Mouse (Mus musculus) embryonic facial prominence, embryonic 11.5 days (tissue): Measurements from ENCODE around the gene T2. TPM values are rescaled to one million over a fixed set of nuclear protein-coding genes. Genes with fewer than 3 reads are reported as not detected.

ENCODE experiments used
- ATAC-seq: fragments of 200-750 bp; cut with Nextera tagmentation; replicated peaks from 2 replicates; pipeline ENCODE4 v1.8.0; 2017; ENCODE audit warnings: low read depth; ENCODE audit not compliant: insufficient number of reproducible peaks, low FRiP score, low TSS enrichment
- DNase-seq: peaks from one replicate; pipeline ENCODE4 v3.0.0-alpha.2; 2015; ENCODE audit warnings: low spot score
- H3K27ac ChIP-seq: fragments of 300-500 bp; sonication (generic); replicated peaks from 2 replicates; pipeline ENCODE4 v1.5.1; 2014; ENCODE audit warnings: mild to moderate bottlenecking, low read depth, low read length, control low read depth
- H3K27me3 ChIP-seq: fragments of 300-500 bp; sonication (generic); 2 replicates; pipeline ENCODE4 v1.6.1; 2014; ENCODE audit warnings: mild to moderate bottlenecking, low read length, moderate library complexity, mixed read lengths; ENCODE audit not compliant: control insufficient read depth, insufficient read depth
- H3K36me3 ChIP-seq: fragments of 300-500 bp; sonication (generic); replicated peaks from 2 replicates; pipeline ENCODE4 v1.6.1; 2014; ENCODE audit warnings: low read depth, mild to moderate bottlenecking, low read length, moderate library complexity, mixed read lengths; ENCODE audit not compliant: control insufficient read depth, insufficient read depth
- H3K4me1 ChIP-seq: fragments of 300-500 bp; sonication (generic); 2 replicates; pipeline ENCODE4 v1.6.1; 2014; ENCODE audit warnings: low read length, mixed read lengths; ENCODE audit not compliant: control insufficient read depth, insufficient read depth
- H3K4me2 ChIP-seq: fragments of 300-500 bp; sonication (generic); 2 replicates; pipeline ENCODE4 v1.6.1; 2014; ENCODE audit warnings: low read depth, mild to moderate bottlenecking, control low read depth, low read length, moderate library complexity
- H3K4me3 ChIP-seq: fragments of 300-500 bp; sonication (generic); 2 replicates; pipeline ENCODE4 v1.5.1; 2014; ENCODE audit warnings: low read depth, low read length, control low read depth
- H3K9ac ChIP-seq: fragments of 300-500 bp; sonication (generic); replicated peaks from 2 replicates; pipeline ENCODE4 v1.6.1; 2014; ENCODE audit warnings: mild to moderate bottlenecking, control low read depth, low read length
- H3K9me3 ChIP-seq: fragments of 300-500 bp; sonication (generic); replicated peaks from 2 replicates; pipeline ENCODE4 v1.6.1; 2016; ENCODE audit warnings: mild to moderate bottlenecking, low read length, inconsistent platforms, mixed read lengths; ENCODE audit not compliant: control insufficient read depth
- WGBS: fragments of 180-500 bp; shearing (Covaris S2); extraction: QIAGEN DNeasy Blood & Tissue Kit; methylation state at CpG from one replicate; pipeline ENCODE4 v1.1.7; 2014; 5-methylcytosine and 5-hydroxymethylcytosine counted together
- polyA plus RNA-seq: library from polyadenylated mRNA; unstranded; fragments of >200 nt; fragmentation: Nextera tagmentation; extraction: Ambion mirVana; gene quantifications from 2 replicates; pipeline ENCODE4 v1.2.1, GENCODE M21; 2014

Gene T2
- polyA plus RNA-seq, 1 experiment from 2014 or later, result 1.2 TPM

DNA sequence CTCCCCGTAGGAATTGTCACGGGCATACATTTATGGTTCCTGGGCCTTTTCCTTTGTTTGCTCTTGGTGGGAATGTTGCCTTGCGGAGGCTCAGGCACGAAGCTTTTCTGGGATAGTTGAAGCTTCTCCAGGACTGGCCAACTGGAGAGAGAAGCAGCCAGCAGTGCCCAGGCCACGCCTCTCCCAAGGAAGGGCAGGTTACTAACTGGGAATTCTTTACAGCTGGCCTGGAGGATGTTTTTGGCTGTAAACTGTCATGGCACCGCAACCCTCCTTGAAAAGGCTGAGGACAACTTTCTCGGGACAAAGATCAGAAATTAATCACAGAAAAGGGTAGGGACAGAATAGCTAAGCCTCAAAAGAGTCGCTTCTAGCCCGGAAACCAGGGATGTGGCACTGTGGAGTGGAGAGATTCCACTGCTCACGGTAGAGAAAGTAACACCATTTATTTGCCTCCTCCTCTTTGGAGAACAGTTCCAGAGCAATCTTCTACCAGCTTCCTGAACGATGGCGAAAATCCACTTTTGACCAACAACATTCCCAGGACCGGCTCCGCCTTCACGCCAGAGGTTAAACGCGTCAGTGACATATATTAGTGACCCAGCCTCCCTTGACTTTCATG, 76.5 kb downstream of the T2 start:
- ATAC-seq, result no peak
- Histone ChIP-seq H3K4me3 (no peak overlapping the region), H3K27me3 (peaks cover 92% of the 10 kb centered on the region), H3K27ac (no peak overlapping the region), H3K4me2 (no peak overlapping the region), H3K4me1 (peaks cover 4% of the 10 kb centered on the region), H3K9ac (no peak overlapping the region), H3K36me3 (no peaks in the 10 kb centered on the region), H3K9me3 (no peaks in the 10 kb centered on the region)
- WGBS, result 3% methylated on average over 17 of the region's 17 CpGs
- no peak for DNase-seq

DNA sequence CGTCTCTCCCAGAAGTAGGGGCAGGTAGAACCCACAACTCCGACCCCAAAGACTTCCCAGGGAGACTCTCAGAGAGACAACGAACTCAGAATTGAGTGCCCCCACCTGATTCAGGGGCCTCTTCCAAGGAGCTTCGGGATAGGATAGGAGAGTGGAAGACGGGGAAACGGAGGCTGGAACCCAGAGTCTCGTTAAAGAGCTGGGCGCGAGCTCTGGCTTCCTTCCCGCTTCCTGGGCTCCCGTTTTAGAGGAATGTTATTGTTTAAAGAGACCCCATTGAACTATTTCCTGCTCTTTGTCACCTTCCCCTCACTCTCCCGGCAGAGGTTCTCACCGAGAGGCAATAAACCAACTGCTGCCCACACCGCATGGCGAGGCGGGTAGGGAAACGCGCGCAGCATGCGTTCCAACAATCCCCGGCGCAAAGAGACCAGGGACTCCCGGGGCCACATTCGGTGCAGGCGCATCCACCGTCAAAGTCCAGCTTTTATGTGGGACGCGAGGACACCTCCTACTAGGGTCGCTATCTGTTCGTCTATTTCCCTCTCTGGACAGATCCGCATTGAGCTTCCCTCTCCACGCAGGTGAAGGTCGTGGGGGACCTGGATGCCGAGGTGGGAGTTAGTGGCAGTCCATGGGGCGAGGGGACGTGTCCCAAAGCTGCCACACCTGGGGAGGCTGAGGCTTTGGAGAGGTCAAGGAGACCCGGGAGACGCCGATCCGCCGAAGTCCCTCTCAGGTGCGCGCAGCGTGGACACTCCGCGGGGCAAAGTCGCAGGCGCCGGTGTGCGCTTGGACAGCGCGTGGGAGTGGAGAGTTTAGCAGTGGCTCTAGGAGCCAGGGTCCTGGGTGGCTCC, 77.6 kb downstream of the T2 start:
- no peak for ATAC-seq
- no peak overlapping the region for H3K27ac ChIP-seq
- H3K9me3 ChIP-seq, result no peaks in the 10 kb centered on the region
- H3K4me1 ChIP-seq, result peaks cover 4% of the 10 kb centered on the region
- peak overlapping the region; percentile 41; the same call in 1 of the 2 replicates for H3K4me2 ChIP-seq
- no peaks in the 10 kb centered on the region for H3K36me3 ChIP-seq
- H3K4me3 ChIP-seq, result peak overlapping the region; percentile 18
- peaks cover 98% of the 10 kb centered on the region for H3K27me3 ChIP-seq
- WGBS, result under 1% methylated on average over 52 of the region's 52 CpGs
- peak; percentile 30 for DNase-seq
- no peak overlapping the region for H3K9ac ChIP-seq

DNA sequence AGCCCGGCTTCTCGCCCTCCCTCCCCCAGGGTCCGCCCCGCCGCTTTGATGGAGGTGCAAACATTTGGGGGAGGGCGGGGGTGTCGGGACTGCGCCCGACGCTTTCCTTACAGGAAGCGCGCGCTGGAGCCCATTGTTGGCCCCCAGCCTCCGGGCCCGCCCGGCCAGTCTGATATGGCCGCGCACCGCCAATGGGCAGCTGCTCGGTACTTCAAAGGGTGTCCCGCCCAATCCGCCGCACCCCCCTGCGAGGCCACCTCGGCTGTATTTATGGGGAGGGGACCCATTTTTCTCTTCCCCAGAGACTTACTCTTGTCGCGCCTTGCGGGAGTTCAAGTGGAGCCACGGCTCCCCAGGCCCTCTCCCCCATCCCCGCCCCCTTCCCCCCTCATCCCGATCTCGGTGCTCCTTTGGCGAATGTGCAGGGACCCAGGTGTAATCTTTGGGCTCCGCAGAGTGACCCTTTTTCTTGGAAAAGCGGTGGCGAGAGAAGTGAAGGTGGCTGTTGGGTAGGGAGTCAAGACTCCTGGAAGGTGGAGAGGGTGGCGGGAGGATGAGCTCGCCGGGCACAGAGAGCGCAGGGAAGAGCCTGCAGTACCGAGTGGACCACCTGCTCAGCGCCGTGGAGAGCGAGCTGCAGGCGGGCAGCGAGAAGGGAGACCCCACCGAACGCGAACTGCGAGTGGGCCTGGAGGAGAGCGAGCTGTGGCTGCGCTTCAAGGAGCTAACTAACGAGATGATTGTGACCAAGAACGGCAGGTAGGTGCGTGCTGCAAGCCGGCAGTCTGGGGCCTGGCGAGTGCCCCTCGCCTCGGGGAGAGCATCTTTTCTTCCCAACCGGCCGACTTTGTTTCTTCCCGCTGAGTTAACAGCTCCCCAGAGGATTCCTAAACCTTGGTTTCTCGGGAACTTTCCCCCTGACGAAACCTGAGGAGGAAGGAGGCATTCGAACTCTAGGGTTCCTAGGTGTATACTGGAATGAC, 78.5 kb downstream of the T2 start, which contains the start of gene T:
Gene T (plus strand): TSS at position 446 of the 983 bp plus-strand sequence.
- ATAC-seq, result no peak
- DNase-seq, result no peak
- Histone ChIP-seq H3K27me3 (peaks cover 94% of the 10 kb centered on the region), H3K27ac (no peak within 1 kb of the TSS), H3K9me3 (no peaks in the 10 kb centered on the region), H3K4me3 (peak within 1 kb of the TSS; percentile 18), H3K4me1 (peaks cover 4% of the 10 kb centered on the region), H3K4me2 (peak within 1 kb of the TSS; percentile 41), H3K36me3 (no peaks in the 10 kb centered on the region), H3K9ac (no peak within 1 kb of the TSS)
- WGBS, result under 1% methylated on average over 64 of the region's 65 CpGs

DNA sequence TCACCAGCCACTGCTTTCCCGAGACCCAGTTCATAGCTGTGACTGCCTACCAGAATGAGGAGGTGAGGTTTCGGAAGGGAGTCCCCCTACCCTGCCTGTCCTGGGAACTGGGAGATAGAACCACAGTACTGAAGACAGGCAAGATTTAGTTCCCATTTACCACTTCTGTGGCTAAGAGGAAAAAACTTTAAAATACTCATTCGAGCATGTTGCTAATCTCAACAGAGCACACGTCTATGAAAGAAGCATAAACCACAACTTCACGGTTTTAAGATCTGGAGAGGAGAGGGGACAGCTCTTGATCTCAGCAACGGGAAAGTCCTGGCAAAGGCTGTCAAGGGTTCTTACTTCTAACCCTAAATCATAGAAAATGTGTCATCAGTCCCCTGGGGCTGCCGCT, 80.4 kb downstream of the T2 start:
- H3K9me3 ChIP-seq, result no peaks in the 10 kb centered on the region
- ATAC-seq, result no peak
- H3K4me3 ChIP-seq, result no peak overlapping the region
- no peak overlapping the region for H3K4me2 ChIP-seq
- no peak overlapping the region for H3K27ac ChIP-seq
- H3K4me1 ChIP-seq, result peaks cover 4% of the 10 kb centered on the region
- H3K36me3 ChIP-seq, result no peaks in the 10 kb centered on the region
- no peak for DNase-seq
- H3K9ac ChIP-seq, result no peak overlapping the region
- WGBS, result 19% methylated on average over 7 of the region's 7 CpGs
- peaks cover 75% of the 10 kb centered on the region for H3K27me3 ChIP-seq

DNA sequence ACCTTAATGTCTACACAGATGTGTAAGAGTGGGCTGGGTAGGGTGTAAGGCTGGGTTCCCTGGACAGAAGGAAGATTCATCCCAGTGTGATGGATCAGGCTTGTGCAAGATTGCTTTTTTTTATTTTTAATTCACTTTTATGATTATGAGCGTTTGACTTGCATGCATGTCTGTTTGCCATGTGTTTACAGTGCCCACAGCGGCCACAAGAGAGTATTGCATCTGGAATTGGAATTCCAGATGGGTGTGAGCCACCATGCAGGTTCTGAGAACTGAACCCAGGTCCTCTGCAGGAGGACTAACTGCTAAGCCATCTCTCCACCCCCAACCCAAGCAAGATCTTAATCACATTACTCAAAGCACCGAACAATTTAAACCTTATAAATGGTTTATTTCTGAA, 88.3 kb downstream of the T2 start:
- H3K4me1 ChIP-seq, result no peaks in the 10 kb centered on the region
- H3K9ac ChIP-seq, result no peak overlapping the region
- H3K9me3 ChIP-seq, result no peaks in the 10 kb centered on the region
- H3K4me3 ChIP-seq, result no peak overlapping the region
- H3K4me2 ChIP-seq, result no peak overlapping the region
- DNase-seq (no peak), ATAC-seq (no peak)
- no peaks in the 10 kb centered on the region; the same call in 1 of the 2 replicates for H3K27me3 ChIP-seq
- no peaks in the 10 kb centered on the region for H3K36me3 ChIP-seq
- WGBS, result 57% methylated on average over 3 of the region's 3 CpGs
- no peak overlapping the region for H3K27ac ChIP-seq

DNA sequence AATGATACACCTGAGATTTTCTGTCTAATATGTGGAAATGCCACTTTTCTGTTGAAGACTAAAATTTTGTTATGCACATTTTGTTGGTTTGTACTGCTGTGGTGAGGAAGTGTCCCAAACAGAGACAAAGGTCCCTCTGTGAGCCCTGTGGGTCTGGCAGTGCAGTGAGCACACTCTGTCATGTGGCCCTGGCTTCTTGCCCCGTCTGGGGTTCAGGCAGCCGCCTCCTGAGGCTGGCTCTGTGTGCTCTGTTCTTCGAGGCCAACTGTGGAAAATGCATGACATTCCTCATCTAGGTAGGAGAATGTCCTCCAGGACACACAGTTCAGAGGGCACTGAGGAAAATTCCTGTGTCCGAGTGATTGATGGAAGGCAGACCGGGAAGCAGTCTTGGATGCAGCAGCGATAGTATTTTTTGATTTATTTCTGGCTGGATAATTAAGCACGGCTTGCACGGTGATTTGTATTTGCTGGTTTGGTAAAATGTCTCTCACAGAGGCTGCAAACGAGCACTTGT, 91.9 kb downstream of the T2 start:
- Histone ChIP-seq H3K4me1 (no peaks in the 10 kb centered on the region), H3K9me3 (no peaks in the 10 kb centered on the region), H3K27ac (no peak overlapping the region), H3K36me3 (no peaks in the 10 kb centered on the region), H3K27me3 (no peaks in the 10 kb centered on the region), H3K4me3 (no peak overlapping the region), H3K4me2 (no peak overlapping the region), H3K9ac (no peak overlapping the region)
- no peak for ATAC-seq
- WGBS, result 31% methylated on average over 9 of the region's 9 CpGs
- DNase-seq, result no peak

DNA sequence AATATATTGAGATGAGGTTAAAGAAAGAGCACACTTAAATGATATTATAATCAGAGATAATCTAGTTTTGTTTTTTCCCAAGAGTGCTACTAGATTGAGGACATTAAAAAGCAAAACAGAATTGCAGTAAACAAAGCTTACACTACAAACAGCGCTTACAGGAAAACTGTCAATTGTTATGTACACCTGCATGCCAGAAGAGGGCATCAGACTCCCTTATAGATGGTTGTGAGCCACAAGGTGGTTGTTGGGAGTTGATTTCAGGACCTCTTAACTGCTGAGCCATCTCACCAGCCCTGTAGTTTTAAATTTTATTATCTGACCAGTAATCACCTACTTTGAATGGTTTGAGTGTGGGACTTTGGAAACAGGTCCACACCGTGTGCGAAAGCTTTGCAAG, 92.5 kb downstream of the T2 start:
- Histone ChIP-seq H3K4me2 (no peak overlapping the region), H3K27me3 (no peaks in the 10 kb centered on the region), H3K27ac (no peak overlapping the region), H3K9ac (no peak overlapping the region), H3K36me3 (no peaks in the 10 kb centered on the region), H3K4me1 (no peaks in the 10 kb centered on the region), H3K9me3 (no peaks in the 10 kb centered on the region), H3K4me3 (no peak overlapping the region)
- ATAC-seq, result no peak
- WGBS, result 72% methylated on average over 3 of the region's 3 CpGs
- DNase-seq, result no peak
